Mouse (Mus musculus) frontal cortex, postnatal 14 days (tissue): ENCODE measurements around the gene Rad51c.

ENCODE experiments used
- DNase-seq, 2 experiments: peaks; one replicate each; pipeline ENCODE4 v3.0.0; 2022; ENCODE audit warnings: low spot score in 2 of 2

Rad51c gene

GRCm38 (mm10) chr11:87367061-87367460 is 37.7 kb downstream of the Rad51c start:
- DNase-seq, result no peak

- DNase-seq, result no peak
These were observed 39.6 kb downstream of the Rad51c start for GRCm38 (mm10) chr11:87365120-87365519.

GRCm38 (mm10) chr11:87359262-87359612 is 45.5 kb downstream of the Rad51c start:
- no peak for DNase-seq

GRCm38 (mm10) chr11:87358331-87359261 is 46.2 kb downstream of the Rad51c start, which contains the start of gene Ppm1e:
Ppm1e (minus strand) TSS chr11:87359023.
- peak; percentile 76 to 79 for DNase-seq

- DNase-seq, result peak in 1 of 2 experiments; percentile 25
These were observed 47.1 kb downstream of the Rad51c start for GRCm38 (mm10) chr11:87357317-87358300.

GRCm38 (mm10) chr11:87354861-87355260 is 49.9 kb downstream of the Rad51c start:
- DNase-seq, result no peak

GRCm38 (mm10) chr11:87353646-87354170 is 51.0 kb downstream of the Rad51c start:
- DNase-seq, result no peak
